Mouse (Mus musculus) embryo, embryonic 11.5 days (tissue): ENCODE results near the gene Crmp1.
A peak's percentile ranks its signal among the peaks of the same experiment; 100 is the strongest.

Source experiments
- DNase-seq: peaks from one replicate; pipeline ENCODE4 v3.0.0-alpha.2; 2012; ENCODE audit warnings: low read depth, low spot score

The Crmp1 gene

DNA sequence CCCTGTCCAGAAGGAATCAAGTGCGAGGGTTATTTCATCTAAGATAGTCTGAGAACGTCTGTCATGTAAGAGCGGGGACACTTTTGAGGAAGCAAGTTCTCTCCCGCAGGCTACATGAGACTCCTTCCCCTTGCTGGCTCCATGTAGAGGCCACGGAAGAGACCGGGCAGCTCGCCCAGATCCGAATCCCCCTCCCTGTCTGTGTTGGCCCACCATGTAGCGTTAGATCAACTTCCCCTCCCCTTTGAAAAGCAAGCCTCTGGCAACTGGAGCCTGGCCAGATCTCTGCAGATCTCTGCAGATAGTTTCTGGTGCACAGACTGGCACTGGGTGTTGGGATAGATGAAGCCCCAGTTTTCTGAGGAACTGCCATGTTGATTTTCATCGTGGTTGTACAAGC lies 55.0 kb downstream of the Crmp1 start:
- DNase-seq: no peak

DNA sequence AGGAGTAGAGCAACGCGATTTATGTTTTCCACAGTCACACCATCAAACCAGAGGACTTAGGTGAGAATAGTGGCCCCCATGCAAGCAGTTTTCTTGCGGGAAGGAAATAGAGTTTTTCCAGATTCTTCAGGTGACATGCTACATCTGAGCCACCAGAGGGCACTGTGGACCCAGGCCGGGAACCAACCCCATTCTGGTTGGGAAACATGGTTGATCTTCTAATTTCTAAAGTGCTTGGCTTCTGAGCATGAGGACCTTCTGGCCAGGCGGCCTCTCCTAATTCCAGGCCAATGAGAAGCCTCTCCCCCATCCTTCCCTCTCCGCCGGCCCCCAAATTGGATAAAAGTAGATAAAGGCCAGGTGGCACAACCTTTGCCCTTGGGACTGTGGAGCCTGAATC lies 56.6 kb downstream of the Crmp1 start:
- peak; percentile 14 for DNase-seq

DNA sequence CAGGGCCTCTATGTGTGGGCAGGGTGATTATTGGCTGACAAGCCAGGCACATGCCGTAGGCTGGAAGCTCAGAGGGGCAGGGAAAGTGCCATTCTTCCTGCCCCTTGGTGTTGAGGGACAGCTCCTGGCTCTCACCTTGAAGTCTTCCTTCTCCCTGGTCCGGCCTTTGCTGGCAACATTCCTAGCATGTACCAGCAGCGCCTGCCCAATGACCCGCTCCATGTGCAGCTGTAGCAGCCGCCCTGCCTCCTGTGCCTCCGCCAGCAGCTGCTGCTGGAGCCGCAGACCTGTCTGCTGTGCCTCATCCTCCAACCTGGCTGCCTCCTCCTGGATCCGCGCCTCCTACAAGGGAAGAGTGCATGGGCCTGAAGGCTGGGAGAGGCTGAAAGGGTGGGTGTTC lies 68.3 kb downstream of the Crmp1 start:
- DNase-seq: no peak

DNA sequence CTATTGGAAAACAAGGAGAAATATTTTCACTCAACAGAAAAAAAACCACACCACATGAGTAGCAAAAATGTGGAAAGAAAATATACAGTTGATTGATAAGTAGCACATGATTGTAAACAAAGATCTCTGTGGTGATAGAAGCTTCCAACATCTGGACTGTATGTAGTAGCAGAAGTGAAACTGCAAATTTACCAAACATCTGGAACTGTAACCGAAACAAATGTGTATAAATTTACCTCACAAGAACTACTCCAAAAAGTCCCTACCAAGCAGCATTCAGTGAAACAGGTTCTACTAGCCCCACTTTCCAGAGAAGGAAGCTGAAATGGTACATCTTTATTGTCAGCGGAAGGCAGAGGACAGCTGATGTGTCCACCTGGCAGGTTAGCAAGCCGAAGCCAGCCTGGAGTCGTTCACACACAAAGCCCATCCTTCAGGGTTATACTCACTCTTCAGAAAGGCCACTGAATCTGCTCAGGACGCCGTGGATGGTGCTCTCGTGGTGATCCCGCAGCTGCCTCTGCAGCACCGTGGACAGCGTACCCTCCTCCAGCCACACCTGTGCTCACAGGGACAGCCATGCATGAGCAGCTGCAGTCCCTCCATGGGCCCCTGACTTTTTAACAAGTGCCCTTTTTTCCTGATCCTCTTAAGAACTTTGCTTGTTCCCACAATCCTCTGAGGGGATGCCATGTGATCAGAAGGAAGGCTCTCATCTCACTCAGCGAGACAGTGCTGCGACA lies 71.4 kb downstream of the Crmp1 start:
- DNase-seq: no peak

DNA sequence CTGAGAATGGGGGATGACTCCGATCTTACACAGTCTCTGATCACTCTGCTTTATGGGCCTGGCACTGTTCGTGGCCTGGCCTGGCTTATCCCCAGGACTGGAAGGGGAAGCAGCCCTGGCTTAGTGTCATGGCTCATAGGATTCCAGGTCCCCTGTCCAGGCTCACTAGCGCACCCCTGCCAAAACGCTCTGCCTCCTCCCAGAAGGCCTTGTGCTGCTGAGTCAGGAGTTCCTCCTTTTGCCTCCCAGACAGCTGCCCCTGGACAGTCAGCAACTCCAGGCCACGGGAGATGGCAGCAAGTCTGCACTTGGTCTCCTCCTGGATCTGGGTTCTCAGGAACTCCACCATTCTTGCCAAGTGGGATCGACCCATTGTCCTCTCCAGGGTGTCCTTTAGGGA lies 77.0 kb downstream of the Crmp1 start:
- DNase-seq: no peak

DNA sequence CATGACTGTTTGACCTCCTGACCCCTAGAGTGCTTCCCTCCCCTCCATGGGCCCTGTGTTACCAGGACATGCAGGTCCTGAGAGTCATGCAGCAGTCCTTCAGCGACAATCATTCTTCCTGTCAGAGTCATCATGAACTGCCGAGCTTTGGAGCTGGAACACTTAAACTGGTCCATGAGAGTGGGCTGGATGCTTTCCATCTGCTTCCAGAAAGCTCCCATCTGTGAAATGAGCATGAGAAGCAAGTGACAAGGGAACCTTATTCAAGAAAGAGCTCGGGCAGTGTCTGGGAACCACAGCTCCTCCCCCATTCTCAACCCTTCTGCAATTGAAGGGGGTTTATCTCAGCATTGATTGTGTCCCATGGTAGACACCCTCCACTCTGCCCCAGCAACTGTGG lies 78.4 kb downstream of the Crmp1 start:
- DNase-seq: no peak

DNA sequence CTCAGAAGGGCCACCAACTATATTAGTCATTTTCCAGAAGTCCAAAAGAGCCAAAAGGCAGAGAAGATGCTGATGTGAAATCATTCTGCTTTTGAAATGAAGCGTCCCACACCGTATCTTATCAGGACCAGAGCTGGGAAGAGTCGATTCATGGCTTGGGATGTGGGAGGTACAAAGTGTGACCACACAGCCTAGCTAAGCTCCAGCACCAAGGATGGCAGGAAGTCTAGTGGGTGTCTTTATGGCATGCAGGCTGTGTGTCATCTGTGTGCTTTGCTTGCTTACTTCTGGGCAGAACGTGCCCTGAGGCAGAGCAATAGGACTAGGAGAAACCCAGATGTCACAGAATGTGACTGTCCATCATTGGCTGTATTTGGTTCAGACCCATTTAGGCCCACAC lies 79.0 kb downstream of the Crmp1 start:
- DNase-seq: no peak

DNA sequence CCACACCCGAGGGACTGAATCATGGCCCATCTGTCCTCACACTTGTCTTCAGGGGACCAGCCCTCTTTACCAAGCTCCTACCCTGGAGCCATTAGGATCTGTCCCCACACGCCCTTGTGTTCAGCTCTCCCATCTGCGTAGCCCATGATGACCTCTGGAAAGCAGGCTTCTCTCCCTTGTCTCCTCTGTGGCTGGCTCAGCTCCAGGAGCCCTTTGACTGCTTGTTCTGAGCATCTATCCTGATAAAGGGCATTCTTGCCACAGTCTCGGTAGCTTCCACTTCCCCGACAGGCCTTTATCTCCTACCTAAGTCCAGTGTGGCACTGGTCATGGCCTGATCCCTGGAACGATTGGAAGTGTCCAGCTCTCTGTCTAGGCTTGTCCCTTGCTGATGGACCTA lies 84.9 kb downstream of the Crmp1 start:
- no peak for DNase-seq

DNA sequence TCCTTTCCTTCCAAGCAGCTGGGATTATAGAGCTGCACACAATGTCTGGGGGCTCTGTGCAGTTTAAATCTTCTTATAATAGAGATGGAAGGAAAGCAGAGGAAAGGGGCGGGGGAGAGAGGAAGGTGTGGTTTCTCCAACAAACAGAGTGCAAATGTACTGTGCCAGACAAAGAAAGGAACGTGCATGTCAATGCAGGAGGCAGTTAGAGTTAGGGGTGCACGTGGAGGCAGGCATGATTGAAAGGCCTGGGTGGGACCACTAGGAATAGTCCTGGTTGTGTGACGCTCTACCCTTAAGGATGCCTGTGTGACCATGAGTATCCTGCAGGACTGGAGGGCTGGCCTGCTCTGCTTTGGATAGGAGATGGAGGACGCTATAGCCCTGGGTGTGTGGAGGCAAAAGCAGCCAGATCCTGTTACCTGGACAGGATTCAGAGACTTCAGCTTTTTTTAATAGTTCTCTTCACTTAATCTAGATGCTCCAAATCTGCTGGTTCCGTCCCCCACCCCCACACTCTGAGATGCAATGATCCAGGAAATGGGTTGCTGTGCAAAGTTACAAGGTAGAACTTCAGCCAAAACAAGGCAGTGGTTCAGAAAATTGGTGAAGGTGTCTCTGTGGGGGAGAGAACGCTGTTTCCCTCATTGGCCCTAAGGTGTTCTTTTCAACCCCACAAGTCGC lies 88.9 kb downstream of the Crmp1 start:
- no peak for DNase-seq

DNA sequence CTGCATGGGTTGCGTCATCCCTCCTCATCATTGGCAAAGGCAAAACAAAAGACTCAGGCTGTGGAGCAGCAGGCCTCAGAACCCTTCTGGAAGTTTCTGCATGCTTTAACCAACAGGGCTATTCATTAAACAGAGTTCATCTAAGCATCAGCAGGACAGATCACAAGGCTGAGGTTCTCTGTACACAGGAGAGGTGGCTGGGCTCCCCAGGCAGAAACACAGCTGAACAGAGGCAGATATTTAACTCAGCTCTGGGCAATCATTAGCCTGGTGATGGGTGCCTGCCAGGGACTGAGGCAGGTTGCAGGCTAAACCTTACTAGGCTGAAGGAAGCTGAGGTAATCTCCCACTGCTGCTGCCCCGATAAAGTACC lies 89.4 kb downstream of the Crmp1 start:
- no peak for DNase-seq

DNA sequence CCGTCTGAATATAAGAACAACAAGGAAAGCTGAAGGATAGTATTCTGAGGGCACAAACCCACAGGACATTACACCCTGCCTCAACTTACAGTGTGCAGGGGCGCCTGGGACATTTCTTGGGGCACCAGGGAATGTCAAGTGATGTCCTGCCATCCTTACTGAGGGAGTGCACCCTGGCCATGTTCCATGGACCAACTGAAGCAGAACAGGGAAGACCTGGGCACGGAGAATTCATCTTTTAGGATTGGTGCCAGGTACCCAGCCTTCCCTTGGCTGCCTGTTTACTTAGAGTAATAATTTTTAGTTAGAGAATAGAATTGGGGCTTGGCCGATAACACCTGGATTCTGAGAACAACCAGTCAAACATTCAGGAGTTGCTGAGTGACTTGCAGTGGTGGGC lies 90.3 kb downstream of the Crmp1 start:
- DNase-seq: no peak

DNA sequence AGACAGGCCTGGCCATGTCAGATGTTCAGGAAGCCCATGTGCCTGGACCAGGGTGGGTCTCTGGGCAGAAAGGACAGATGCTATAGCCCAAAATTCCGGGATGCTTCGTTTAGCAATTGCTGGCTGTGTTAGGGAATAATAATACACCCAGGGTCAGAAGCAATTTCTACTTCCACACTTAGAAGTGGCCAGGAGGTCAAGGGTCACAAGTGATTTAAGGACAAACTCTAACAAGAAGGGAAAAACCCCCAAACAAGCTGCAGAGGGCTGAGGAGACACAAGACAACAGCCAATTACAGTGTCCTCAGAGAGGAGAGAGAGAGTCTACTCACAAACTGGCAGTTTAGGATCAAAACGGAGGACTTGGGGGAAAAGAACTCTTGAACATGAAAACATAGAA lies 93.3 kb downstream of the Crmp1 start:
- no peak for DNase-seq

DNA sequence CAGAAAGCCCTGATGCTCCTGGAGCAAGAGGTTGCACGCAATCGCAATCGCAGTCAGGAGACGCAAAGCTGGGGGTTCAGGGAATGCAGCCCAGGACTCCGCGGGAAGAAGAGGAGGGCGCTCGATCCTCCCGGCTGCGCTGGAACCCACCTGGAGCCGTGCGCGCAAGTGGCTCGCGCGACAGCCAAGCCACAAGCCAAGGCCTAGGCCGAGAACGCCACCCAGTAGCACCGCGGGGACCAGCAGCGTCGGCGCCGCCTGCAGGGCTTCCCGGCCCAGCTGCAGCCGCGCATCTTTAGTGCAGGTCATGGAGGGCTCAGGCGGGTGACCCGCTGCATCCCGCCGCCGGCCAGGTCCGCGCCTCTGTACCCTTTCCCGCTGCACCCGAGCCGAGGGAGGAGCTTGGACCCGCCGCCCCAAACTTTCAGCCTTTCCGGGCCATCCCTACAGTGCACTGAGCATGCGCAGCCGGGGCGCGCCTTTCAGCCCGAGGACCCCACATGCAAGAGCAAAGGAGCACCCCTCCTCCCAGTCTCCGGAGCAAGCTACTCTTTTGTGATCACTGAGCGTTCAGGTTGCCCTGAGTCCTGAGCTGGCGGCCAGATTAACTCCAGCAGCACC lies 94.9 kb downstream of the Crmp1 start, which contains the start of gene Evc:
Gene Evc, minus strand, starts transcription at position 410 of the 621 bp plus-strand sequence.
- peak; percentile 75 for DNase-seq

DNA sequence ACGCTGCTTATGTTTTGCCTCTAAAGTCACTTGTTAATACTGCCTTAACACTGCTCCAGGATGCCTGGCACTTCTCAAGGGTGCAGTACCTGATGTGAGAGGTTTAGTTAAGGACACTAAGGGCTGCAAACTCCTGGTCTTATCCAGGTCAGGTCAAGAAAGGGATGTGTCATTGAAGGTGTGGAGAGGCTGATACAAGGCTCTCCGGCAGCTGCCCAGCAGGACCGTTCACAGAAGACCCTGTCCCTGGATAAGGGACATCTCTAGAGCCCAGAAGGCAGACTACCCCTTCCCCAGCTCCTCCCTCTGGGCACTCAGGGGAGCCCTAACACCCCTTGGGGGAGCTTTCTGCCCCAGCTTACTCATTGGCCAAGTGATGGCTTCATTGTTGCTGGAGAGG lies 96.0 kb downstream of the Crmp1 start:
- no peak for DNase-seq

DNA sequence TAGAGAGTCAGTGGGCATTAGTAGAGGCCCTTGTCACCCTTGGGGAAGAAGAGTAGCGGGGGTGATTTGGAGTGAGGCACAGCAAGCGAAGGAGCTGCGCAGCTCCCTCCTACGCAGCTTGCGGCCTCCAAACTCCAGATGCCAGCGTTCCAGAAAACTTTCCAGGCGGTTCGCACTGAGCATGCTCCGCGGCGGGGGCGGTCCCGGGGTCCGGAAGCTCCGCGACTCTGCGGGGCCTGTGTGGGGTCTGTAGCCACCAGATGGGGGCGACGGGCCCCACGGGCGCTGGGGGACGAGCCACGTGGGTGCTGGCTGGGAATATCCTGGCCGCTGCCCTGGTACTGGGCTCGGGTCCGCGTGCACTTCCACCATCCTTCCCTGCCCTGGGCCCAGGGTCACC lies 96.5 kb downstream of the Crmp1 start, which contains the start of gene Evc2:
Gene Evc2, plus strand, starts transcription at position 212 of the 400 bp plus-strand sequence.
- peak; percentile 65 for DNase-seq
